Mouse (Mus musculus) cortical plate, adult 2 months (tissue): ENCODE data around the gene Cops9. TPM values are rescaled to one million over a fixed set of nuclear protein-coding genes. Genes with fewer than 3 reads are reported as not detected.

Experiments
- H3K27ac ChIP-seq: fragments of 200-500 bp; 2 replicates; pipeline ENCODE4 v1.5.1; 2012; ENCODE audit warnings: low read length, control low read depth, inconsistent platforms; ENCODE audit not compliant: insufficient read depth
- H3K4me1 ChIP-seq: fragments of 200-500 bp; 2 replicates; pipeline ENCODE4 v1.6.1; 2011; ENCODE audit warnings: low read length; ENCODE audit not compliant: control insufficient read depth, insufficient read depth
- H3K4me3 ChIP-seq: fragments of 200-500 bp; 2 replicates; pipeline ENCODE4 v1.5.1; 2011; ENCODE audit warnings: mild to moderate bottlenecking, low read length, control low read depth; ENCODE audit not compliant: insufficient read depth
- CTCF ChIP-seq: fragments of 200-500 bp; IDR thresholded peaks from 2 replicates; pipeline ENCODE4 v1.5.1; 2011; ENCODE audit warnings: mild to moderate bottlenecking, control low read depth, low read length; ENCODE audit not compliant: insufficient read depth; ENCODE audit errors: extremely low read depth
- POLR2A ChIP-seq: fragments of 200-500 bp; IDR thresholded peaks from 2 replicates; pipeline ENCODE4 v1.6.1; 2011; ENCODE audit warnings: mild to moderate bottlenecking, low read length, control low read depth; ENCODE audit not compliant: insufficient read depth; ENCODE audit errors: extremely low read depth
- polyA plus RNA-seq: library from polyadenylated mRNA; depleted of rRNA; stranded (reverse); fragments of >200 nt; gene quantifications from 2 replicates; pipeline ENCODE4 v1.2.3, GENCODE M21; 2012; rRNA removed

The Cops9 gene
- polyA plus RNA-seq, result 363 and 403 TPM in 2 replicates

GRCm38 (mm10) chr1:92641514-92642272 lies at the start of gene Cops9:
Gene Cops9, minus strand, starts transcription at chr1:92641985.
- H3K27ac ChIP-seq, result peak within 1 kb of the TSS; percentile 2
- TF ChIP-seq POLR2A, result peak; percentile 83
- TF ChIP-seq CTCF, result no peak

GRCm38 (mm10) chr1:92691166-92691844 lies 49.5 kb upstream of the Cops9 start:
- no peaks in the 10 kb centered on the region for H3K4me1 ChIP-seq
- no peak for TF ChIP-seq POLR2A
- no peak for TF ChIP-seq CTCF
- H3K27ac ChIP-seq, result no peak overlapping the region
- no peak overlapping the region for H3K4me3 ChIP-seq

More at GRCm38 (mm10) chr1:92641514-92642272, at the start of gene Cops9:
- peak within 1 kb of the TSS; percentile 78 for H3K4me3 ChIP-seq
- H3K4me1 ChIP-seq, result peaks cover 8% of the 10 kb centered on the region

DNA sequence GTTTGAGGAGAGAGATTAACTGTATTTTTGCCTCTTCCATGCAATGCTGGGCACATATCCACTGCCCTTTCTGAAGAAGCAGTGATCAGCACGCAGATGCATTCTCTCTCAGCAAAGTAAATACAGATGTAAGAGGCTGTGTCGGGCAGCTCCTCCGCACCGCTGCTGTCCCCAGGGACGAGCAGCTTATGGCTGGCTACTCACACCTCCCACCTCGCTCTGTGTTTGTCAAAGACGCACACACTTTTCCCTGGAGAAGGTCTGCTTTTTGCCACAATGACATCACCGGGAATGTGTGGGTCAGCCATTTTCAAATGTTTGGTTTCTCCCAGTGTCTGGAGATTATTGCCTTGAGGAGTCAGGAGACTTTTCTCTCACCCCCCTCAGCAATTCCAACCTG lies 45.2 kb upstream of the Cops9 start:
- Histone ChIP-seq H3K4me1 (no peaks in the 10 kb centered on the region), H3K27ac (no peak overlapping the region), H3K4me3 (no peak overlapping the region)
- TF ChIP-seq CTCF, result no peak
- TF ChIP-seq POLR2A, result no peak

DNA sequence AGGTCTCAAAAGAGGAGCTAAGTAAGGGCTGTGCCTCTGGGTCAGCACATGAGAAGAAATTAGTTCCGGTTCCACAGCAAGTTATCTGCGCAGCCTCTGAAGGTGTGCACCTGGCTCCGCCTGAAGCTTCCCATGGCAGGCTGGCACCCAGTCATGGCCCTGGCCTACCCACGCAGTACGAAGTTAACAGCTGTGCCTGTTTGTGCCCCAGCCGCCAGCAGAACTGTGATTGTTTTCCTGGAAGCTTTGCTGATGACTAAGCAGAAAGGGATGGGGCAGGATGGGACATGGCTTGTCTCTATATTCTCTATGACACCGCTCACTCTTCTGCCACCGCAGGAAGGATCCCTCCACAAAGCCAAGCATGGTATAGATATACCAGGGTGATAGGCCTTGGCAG lies 41.4 kb upstream of the Cops9 start:
- Histone ChIP-seq H3K4me3 (no peak overlapping the region), H3K27ac (no peak overlapping the region), H3K4me1 (no peaks in the 10 kb centered on the region)
- TF ChIP-seq CTCF, result no peak
- TF ChIP-seq POLR2A, result no peak

- Histone ChIP-seq H3K4me3 (no peak overlapping the region), H3K27ac (no peak overlapping the region), H3K4me1 (no peaks in the 10 kb centered on the region)
- TF ChIP-seq CTCF (no peak), POLR2A (no peak)
These were observed 39.2 kb upstream of the Cops9 start for GRCm38 (mm10) chr1:92680668-92681603.

GRCm38 (mm10) chr1:92678757-92679156 lies 37.0 kb upstream of the Cops9 start:
- Histone ChIP-seq H3K27ac (no peak overlapping the region), H3K4me3 (no peak overlapping the region), H3K4me1 (no peaks in the 10 kb centered on the region)
- TF ChIP-seq CTCF, result no peak
- TF ChIP-seq POLR2A, result no peak

GRCm38 (mm10) chr1:92676676-92676975 lies 34.8 kb upstream of the Cops9 start:
- TF ChIP-seq CTCF (no peak), POLR2A (no peak)
- Histone ChIP-seq H3K27ac (no peak overlapping the region), H3K4me3 (no peak overlapping the region), H3K4me1 (no peaks in the 10 kb centered on the region)

DNA sequence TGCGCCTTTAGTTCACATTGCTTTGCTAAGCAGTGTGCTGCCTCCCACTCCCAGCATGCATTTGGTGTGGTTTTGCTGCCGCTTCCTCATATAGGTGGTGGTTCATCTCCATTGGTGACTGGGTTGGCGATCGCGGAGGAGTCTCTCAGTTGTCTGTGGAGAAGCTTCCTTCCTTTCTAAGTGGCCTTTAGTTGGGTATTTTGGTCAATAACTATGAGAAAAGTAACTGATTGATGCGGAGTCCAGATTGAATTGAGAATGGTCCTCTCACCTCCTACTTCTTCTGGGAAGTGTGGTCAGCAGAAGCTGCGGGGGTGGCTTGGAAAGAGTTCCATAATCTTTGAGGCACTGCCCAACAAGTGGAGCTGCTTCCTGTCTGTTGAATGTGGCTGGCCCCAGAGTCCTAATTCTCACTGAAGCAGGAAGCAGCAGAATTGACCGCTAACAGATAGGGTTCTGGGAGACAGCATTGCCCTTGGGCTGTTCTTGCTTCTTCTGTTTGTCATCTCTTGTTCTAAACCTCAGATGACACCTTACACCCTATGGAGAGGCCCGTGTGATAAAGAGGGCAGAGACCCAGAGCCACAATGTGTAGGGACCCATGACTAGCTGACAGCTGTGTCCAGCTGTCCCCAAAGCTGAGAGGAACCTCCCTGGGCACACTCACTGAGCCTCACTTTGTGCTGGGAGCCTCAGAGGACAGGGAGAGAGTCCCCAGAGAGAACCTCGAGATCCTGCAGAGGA lies 34.3 kb upstream of the Cops9 start:
- no peaks in the 10 kb centered on the region for H3K4me1 ChIP-seq
- TF ChIP-seq CTCF, result no peak
- no peak for TF ChIP-seq POLR2A
- H3K27ac ChIP-seq, result no peak overlapping the region
- no peak overlapping the region for H3K4me3 ChIP-seq

DNA sequence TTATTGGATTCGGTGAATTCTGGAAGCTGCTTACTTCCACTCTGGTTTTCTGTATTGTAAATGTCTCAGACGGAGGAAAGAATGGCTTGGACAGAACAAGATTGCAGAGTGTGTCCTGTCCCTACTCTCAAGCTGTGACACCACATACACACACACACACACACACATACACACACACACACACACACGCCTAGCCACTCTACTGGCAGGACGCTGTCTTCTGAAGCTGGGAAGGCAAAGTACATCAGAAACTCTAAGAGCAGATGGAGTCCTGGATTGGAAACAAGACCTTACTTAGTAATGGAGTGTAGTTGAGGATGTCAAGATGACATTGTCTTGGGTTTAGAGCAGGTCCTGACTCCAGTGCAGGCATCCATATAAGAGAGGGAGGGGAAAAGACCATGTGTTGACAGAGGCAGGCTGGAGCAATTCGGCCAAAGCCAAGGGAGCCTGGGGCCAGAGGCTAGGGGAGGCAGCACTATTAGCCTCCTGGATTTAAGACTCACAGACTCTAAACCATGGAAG lies 31.5 kb upstream of the Cops9 start:
- no peak for TF ChIP-seq CTCF
- TF ChIP-seq POLR2A, result no peak
- Histone ChIP-seq H3K27ac (no peak overlapping the region), H3K4me3 (no peak overlapping the region), H3K4me1 (no peaks in the 10 kb centered on the region)
